Mouse (Mus musculus): ENCODE data around the gene Knl1.
"Not testable (repeated sequence)": the region's sequence is repeated elsewhere in the genome, so short reads cannot be mapped to it uniquely, and the experiment has no call there.

Gene Knl1

GRCm38 (mm10) chr2:119046649-119047611, at the start of gene Knl1:
Gene Knl1 (plus strand): TSS chr2:119047119.
- peak; percentile 97 to 99 for DNase-seq

- no peak for DNase-seq
Measured at GRCm38 (mm10) chr2:118998115-118998866, 48.6 kb upstream of the Knl1 start.

- DNase-seq, result no peak
Measured at GRCm38 (mm10) chr2:118999025-118999639, 47.8 kb upstream of the Knl1 start.

DNA sequence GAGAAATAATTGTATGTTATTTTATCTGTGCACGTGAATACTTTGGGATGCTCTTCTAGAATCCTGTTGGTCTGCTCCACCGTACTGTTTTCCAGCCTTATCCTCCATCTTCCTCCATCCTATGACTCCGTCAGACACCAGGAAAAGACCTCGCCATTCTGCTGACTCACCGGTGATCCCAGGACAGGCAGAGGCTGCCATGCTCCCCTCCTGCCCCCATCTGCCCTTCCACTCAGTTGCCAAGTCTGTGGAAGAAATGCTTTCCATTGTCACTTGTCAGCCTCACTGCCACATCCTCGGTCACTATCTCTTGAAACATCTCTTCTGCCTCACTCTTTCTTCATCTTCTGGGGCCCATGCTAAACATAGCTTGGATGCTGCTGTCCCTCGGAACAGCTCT, 40.0 kb upstream of the Knl1 start:
- peak; percentile 75 to 79 for DNase-seq

- no peak for DNase-seq
Measured at GRCm38 (mm10) chr2:119009376-119009775, 37.5 kb upstream of the Knl1 start.

DNA sequence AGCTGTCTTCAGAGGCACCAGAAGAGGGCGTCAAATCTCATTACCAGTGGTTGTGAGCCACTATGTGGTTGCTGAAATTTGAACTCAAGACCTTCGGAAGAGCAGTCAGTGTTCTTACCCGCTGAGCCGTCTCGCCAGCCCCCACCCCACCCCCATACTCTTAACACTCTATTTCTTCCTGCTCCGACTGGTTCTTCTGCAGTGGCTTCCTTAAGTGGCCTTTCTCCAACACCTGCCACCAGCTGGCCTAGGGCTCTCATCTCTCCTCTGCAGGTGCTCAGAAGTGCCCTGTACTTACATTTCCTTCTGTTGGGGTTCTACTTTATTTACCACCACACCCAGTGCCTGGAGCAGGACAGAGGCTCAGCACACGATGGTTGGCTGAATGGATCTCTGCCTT, 31.9 kb upstream of the Knl1 start:
- no peak for DNase-seq

DNA sequence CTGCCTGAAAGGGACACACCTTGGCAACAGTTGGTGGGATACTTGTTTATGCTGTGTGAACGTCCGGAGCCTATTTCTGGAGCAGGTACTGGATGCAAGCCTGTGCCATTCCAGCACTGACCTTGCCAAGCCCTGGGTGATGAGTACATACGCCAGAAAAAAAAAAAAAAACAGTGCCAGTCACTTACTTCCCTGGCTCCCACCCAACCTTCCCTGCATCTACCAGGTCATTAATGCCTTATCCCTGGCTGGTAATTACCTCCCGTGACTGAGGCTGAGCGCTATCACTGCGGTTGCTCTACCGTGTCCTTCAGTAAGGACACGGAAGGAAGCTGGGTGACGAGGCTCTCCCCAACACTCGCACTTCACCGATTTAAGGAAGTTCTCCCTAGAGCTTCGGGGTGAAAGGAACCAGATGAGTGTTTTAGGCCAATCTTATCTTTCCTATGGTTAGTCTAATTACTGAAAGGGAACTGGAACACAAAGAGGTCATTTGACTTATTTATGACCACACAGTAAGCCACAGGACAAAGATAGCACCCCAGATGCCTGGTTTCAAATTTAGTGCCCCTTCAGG, 31.2 kb upstream of the Knl1 start:
- DNase-seq, result peak; percentile 68 to 79

DNA sequence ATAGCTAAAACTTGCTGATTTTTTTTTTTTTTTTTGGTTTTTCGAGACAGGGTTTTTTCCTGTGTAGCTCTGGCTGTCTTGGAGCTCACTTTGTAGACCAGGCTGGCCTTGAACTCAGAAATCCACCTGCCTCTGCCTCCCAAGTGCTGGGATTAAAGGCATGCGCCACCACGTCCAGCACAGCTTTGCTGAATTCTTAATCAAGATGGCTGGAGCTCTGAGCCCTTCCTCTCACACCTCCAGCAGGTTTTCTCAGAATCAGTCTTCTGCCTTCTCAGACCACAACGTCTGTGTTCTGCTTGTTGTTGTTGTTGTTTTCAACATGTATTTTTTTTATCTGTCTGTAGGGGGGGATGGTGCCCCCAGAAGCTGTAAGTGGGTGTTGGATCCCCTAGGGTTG, 30.6 kb upstream of the Knl1 start:
- not testable (repeated sequence) for DNase-seq

- DNase-seq, result no peak
Measured at GRCm38 (mm10) chr2:119017647-119018046, 29.3 kb upstream of the Knl1 start.

- peak; percentile 28 to 36 for DNase-seq
Measured at GRCm38 (mm10) chr2:119018391-119019122, 28.4 kb upstream of the Knl1 start.

DNA sequence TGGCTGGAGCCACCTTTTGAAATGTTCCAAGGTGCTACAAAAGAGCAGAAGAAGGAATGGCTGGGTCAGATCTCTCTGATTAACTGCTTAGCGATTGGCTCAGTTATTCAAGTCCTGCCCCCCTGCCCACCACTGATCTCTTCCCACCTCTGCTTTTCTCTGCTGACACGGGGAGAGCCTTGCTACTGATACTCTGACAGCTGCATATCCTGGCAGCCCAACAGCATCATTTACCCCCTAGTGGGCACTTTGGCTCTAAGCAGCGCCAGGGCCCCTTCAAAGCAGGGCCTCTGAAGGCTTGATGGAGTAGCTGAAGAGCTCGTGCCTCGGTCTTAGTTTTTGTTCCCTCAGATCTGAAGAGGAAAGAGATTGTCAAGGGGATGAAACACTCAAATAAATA, 27.8 kb upstream of the Knl1 start:
- peak; percentile 67 to 75 for DNase-seq

- DNase-seq, result peak; percentile 43 to 49
Measured at GRCm38 (mm10) chr2:119019538-119019937, 27.4 kb upstream of the Knl1 start.

DNA sequence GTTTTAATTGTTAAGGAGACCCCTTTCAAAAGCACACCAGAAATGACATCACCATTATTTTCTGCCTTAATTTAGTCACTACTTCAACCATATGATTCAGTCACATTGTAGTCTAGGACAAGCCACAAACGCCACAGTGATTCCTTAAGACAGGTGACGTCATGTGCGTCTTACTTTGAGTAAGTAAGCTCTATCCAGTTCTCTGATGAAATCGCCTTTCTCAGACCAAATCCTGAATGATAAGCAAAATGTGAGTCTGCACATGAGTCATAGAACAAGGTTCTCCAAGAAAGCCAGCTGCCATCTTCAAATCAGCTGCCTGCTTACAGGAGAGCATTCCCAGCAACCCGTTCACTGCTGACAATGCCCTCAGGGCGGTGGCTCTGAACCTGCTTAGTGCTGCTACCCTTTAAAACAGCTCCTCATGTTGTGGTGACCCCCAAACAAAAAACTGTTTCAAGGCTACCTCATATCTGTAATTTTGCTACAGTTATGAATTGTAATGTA, 23.7 kb upstream of the Knl1 start:
- no peak for DNase-seq

DNA sequence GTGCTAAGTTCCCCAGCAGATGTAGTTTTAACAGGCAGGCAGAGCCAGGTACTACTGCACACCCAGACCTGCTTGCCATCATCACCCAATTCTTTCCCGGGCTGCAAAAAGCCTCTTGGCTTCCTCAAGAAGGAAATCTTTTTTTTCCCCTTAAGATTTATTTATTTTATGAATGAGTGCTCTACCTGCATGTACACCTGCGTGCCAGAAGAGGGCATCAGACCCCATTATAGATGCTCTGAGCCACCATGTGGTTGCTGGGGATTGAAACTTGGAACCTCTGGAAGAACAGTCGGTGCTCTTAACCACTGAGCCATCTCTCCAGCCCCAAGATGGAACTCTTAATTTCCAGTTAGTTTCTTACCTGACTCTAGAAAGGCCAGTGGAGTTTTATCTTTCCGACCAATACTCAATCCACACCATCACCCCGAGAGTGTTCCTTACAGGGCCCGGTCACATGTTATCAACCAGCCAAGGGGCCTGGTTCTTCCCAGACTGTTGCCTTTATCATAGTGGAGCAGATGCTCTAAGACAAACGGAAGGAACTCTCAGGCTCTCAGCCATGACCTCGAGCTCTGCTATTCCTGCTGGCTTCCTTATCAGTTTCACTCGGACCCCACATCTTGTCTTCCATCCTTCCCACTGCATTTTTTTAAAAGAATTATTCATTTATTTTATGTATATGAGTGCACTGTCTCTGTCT, 22.2 kb upstream of the Knl1 start:
- no peak for DNase-seq

DNA sequence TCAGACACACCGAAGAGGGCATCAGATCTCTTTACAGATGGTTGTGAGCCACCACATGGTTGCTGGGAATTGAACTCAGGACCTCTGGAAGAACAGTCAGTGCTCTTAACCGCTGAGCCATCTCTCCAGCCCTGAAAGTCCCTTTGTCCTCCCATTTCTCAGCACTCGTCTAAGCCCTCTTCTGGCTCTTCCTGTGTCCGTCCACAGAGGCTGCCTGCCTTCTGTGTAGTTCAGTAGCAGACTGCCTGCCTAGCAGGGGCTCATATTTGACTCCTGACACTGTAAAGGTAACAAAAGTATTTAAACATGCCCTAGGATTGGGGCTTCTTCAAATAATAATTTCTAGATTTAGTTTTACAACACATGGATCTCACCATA, 21.7 kb upstream of the Knl1 start:
- no peak for DNase-seq

DNA sequence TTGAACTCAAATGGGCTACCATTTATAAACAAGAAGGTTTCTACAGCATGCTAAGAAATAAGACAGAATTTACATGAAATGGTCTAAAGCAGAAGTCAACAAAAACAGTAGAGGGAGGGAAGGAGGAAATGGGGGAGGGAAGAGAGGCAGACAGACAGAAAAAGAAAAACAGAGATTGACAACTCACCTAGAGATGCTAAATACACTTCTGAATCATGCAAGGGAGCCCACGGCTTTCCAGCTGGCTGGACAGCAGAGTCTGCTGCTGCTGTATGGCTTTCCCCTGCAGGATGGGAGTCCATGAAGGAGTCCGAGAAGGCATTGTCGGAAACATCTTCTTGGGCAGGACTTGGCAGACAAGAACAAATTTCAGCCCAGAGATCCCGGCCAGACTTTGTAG, 20.0 kb upstream of the Knl1 start:
- no peak for DNase-seq

DNA sequence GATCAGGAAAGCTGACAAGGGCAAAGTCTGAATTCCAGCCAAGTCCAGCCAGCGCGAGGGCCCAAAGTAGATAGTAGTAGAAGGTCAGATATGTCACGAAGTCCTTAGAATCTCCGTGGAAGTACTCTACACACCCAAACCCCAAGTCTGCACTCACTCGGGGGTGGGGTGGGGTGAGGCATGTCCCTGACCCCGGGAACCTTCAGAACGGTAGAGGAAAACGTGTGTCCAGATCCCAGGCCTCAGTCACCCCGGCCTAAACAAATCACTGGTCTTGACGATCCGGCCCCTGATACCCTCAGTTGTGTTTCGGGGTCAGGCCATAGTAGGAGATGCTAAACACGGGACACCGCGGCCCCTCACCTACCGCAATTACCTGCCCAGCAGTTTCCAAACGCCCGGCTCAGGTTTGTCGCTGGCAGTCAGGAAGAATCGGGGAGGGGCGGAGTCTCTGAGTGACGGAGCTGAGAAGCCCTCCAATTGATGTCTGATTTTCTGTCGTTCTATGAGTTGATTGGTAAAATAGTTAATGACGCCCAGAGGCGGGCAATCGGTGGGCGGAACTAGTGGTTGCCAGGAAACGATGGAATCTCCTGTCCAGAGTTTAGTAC, 17.9 kb upstream of the Knl1 start, which contains the start of gene Ccdc32:
Ccdc32 (minus strand) TSS at position 453 of the 611 bp plus-strand sequence.
- DNase-seq, result peak; percentile 95 to 96

- DNase-seq, result no peak
Measured at GRCm38 (mm10) chr2:119032191-119032590, 14.7 kb upstream of the Knl1 start.

- DNase-seq, result peak; percentile 96 to 97
Measured at GRCm38 (mm10) chr2:119034656-119035396, 12.1 kb upstream of the Knl1 start, which contains the start of gene Rpusd2. Gene Rpusd2 (plus strand): TSS chr2:119034790.

DNA sequence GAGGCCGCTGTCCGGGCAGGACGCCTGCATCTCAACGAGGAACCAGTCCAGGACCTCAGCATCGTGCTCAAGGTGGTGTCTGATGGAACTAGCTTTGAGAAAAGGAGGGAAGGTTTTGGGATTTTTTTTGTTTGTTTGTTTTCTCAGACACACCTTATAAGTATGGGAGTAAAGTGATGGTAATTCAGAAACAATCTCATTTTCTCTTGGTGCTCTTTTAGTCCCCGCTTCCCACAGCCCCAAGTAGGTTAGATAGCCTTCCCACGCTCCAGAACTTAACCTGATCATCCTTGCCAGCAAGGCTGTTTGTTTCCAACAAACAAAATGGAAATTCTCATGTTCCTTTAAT, 11.5 kb upstream of the Knl1 start:
- DNase-seq, result no peak

Measured in cerebellum, postnatal 10 days (tissue).